Mouse (Mus musculus): ENCODE data around the gene Sorcs3. TPM values are rescaled to one million over a fixed set of nuclear protein-coding genes. Genes with fewer than 3 reads are reported as not detected.

Gene Sorcs3
- total RNA-seq, 4 experiments from 2014 or later = 0.20 TPM; not detected in 3

GRCm38 (mm10) chr19:48544294-48544693 lies 338.5 kb downstream of the Sorcs3 start:
- DNase-seq = no peak

- no peak for DNase-seq
Measured at GRCm38 (mm10) chr19:48545421-48546132, 339.8 kb downstream of the Sorcs3 start.

- DNase-seq = no peak
Measured at GRCm38 (mm10) chr19:48546133-48546448, 340.3 kb downstream of the Sorcs3 start.

GRCm38 (mm10) chr19:48548143-48548881 lies 342.5 kb downstream of the Sorcs3 start:
- DNase-seq = no peak

- no peak for DNase-seq
Measured at GRCm38 (mm10) chr19:48559432-48559831, 353.6 kb downstream of the Sorcs3 start.

GRCm38 (mm10) chr19:48575736-48576135 lies 369.9 kb downstream of the Sorcs3 start:
- no peak for DNase-seq

GRCm38 (mm10) chr19:48577169-48577568 lies 371.3 kb downstream of the Sorcs3 start:
- no peak for DNase-seq

- no peak for DNase-seq
Measured at GRCm38 (mm10) chr19:48584938-48585560, 379.2 kb downstream of the Sorcs3 start.

GRCm38 (mm10) chr19:48616951-48617350 lies 411.1 kb downstream of the Sorcs3 start:
- DNase-seq = no peak

- no peak for DNase-seq
Measured at GRCm38 (mm10) chr19:48630671-48631327, 425.0 kb downstream of the Sorcs3 start.

- no peak for DNase-seq
Measured at GRCm38 (mm10) chr19:48642566-48642965, 436.7 kb downstream of the Sorcs3 start.

GRCm38 (mm10) chr19:48649941-48650340 lies 444.1 kb downstream of the Sorcs3 start:
- DNase-seq = no peak

- DNase-seq = no peak
Measured at GRCm38 (mm10) chr19:48651617-48652016, 445.8 kb downstream of the Sorcs3 start.

GRCm38 (mm10) chr19:48660201-48660600 lies 454.4 kb downstream of the Sorcs3 start:
- no peak for DNase-seq

- DNase-seq = no peak
Measured at GRCm38 (mm10) chr19:48679896-48680295, 474.1 kb downstream of the Sorcs3 start.

- DNase-seq = no peak
Measured at GRCm38 (mm10) chr19:48682485-48682884, 476.7 kb downstream of the Sorcs3 start.

- DNase-seq = no peak
Measured at GRCm38 (mm10) chr19:48686369-48686768, 480.5 kb downstream of the Sorcs3 start.

- DNase-seq = no peak
Measured at GRCm38 (mm10) chr19:48700111-48700658, 494.4 kb downstream of the Sorcs3 start.

- no peak for DNase-seq
Measured at GRCm38 (mm10) chr19:48703763-48704162, 497.9 kb downstream of the Sorcs3 start.

- DNase-seq = no peak
Measured at GRCm38 (mm10) chr19:48706267-48706923, 500.6 kb downstream of the Sorcs3 start.

- no peak for DNase-seq
Measured at GRCm38 (mm10) chr19:48706924-48707320, 501.1 kb downstream of the Sorcs3 start.

- DNase-seq = no peak
Measured at GRCm38 (mm10) chr19:48725851-48726419, 520.1 kb downstream of the Sorcs3 start.
